Mouse (Mus musculus) embryo, embryonic 11.5 days (tissue): Measurements from ENCODE around the gene Ccdc34.

Source experiments
- DNase-seq: peaks from one replicate; pipeline ENCODE4 v3.0.0-alpha.2; 2012; ENCODE audit warnings: low read depth, low spot score

The Ccdc34 gene

DNA sequence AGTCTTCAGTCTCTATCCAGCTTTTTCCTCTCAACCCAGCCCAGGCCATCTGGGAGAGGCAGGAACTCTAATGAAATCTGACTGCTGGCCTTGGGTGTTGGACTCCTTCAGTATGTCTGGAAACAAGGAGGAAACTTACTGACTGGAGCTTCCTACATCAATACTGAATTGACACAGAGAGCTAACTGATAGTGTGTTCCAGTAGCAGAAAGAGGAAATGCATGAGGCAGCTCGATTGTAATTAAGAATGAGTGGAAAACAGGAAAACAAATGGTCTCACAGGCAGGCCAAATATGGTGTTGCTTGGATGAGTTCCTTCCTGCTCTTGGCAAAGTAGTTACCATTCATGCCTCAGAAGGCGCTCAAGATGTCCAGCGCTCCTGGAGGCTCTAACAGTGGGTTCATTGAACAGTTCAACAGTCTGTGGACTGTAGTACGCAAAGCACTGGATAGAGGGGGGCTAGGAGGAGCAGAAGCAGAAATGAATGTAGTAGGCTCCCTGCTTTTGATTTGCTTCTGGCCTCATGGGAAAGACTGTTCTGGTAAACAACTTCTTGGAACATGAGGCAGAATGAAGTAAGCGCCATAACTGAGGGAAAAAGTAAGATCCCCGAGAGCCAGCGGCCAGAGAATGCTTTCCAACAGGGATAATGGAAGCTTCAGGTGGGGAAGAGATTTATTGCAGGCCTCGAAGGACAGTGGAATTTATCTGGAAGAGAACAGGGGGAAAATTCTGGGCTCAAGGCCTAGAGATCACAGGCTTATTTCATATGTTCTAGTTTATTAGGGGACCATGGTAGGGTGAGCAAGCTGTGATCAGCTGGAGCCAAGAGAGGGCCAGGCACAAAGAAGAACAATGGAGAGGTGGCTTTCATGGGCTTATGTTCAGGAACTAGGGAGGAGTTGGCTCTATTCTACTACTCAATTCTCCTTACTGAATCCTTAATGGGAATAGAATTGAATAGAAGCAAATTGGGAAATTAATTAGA is 193.2 kb downstream of the Ccdc34 start:
- DNase-seq = no peak

DNA sequence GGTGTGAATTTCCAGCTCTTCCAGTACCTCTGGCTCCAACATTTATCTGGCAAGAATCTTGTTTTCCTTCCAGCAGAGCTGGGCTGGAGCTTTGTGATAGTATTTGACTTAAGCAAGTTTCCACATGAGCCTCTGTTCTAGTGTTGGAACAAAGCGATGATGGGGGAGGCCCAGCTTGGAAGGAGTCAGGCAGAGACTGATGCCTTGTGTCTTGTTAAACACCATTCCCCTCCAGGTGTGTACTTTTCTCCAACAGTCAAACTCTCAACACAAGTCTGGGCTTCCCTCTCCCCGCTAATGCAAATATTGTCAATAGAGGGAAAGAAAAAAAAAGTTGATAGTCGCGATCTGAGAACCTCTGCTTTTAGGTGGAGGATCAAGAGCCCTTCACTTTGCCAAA is 196.7 kb downstream of the Ccdc34 start:
- no peak for DNase-seq

DNA sequence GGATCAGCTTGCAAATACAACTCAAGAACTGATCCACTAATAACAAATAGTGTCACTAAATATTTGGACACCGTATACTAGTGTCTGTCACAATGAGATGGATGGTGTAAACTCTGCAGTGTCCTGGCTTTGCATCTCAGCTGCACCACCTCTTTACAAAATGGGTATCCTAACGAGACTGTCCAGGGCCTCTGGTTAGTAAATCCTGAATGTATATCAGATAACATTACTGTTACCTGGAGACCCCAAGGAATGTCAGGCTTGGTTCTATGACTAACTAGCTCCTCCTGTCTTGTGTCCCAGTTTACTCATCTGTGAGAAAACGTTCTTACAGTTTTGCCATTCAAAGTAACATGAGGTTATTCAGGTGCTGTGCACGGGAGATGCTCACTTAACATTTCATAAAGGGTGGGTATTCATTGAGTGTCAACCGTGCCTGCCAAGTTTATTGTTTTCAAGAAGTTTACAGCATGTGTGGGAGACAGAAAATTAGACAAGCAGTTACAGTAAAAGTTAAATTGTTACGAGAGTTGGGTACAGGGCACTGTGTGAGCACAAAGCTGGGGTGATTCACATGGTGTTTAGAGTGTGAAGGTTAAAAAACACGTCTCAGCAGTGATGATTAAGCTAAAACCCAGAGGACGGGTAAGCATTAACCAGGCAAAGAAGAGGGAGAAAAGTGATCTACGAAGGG is 197.5 kb downstream of the Ccdc34 start:
- no peak for DNase-seq

DNA sequence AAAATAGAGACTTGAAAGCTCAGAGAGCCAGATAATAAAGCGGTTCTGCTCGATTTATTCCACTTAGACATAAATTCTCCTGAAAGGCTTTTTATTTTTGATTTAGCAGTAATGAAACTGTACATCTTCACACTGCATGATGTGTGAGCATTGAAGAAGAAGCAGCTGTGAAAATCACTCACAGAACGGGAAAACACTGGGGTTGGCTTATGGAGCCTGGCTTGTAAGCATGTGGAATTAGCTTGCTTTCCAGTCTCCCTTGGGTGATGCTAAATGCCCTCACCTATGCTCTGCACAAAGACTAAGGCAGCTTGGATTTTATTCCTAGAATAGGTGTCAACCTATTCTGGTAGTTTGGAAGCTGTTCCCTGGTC is 198.1 kb downstream of the Ccdc34 start:
- no peak for DNase-seq

DNA sequence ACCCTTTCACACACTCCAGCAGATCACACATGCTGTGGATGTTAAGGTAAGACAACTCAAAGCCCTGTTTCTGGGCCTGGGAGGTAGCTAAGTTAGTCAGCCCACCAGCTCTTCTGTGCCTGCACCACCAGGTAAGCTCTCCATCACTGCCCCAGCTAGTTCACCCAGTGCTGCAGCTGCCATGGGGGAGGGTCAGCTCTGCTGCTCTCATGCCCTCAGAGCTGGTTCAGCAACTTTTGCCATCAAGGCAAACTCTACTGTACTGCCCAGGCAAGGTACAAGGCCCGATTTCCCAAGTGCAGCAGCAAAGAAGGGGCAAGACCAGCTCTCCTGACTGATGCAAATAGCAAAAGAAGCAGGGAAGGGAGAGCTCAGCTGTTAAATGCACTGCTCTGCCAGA is 202.9 kb downstream of the Ccdc34 start:
- no peak for DNase-seq

DNA sequence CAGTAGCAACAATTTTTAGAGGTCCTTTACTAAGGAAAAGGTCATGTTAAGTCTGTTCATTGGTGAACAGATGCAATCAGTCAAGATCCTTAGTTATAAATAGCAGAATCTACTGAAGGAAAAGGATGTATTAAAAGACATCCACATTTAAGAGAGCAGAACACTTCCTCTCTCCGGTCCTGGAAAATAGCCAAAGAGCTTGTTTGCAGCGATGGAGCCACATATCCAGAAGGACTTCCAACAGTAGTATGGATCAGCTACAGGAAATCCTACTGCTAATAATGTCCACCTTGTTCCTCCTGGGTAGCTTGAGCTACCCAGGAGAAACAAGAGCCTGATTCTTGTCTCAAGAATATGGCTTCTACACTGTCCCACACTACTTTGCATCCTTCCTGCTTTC is 205.2 kb downstream of the Ccdc34 start:
- DNase-seq = no peak
